9 mouse cellular contexts compared by ENCODE assay signal in genomic region chrX:57053993-57054385, GRCm38 (mm10). TPM values are rescaled to one million over a fixed set of nuclear protein-coding genes. Genes with fewer than 3 reads are reported as not detected.
DNase-seq lines count a peak whose midpoint lies in the region; ATAC-seq and TF ChIP-seq lines count a peak whose summit lies in the region.
"Had no signal": no experiment of that assay in that cellular context is flagged by ENCODE, and none has a peak within 500 bp of the region (broad histone marks: within the 10 kb centered on the region; RNA-seq: fewer than 3 reads in every experiment).

No protein-coding gene starts in this region.

- H3K36me3 ChIP-seq in heart, postnatal 0 days (replicated peaks; ENCODE audit: control insufficient read depth, insufficient read depth, low read length) = peaks cover 22% of the 10 kb centered on the region
- peaks cover 23% of the 10 kb centered on the region; the same call in 1 of the 2 replicates for H3K36me3 ChIP-seq in hindbrain, embryonic 14.5 days (replicated peaks; ENCODE audit: control insufficient read depth, insufficient read depth)
- peaks cover 11% of the 10 kb centered on the region; the same call in 1 of the 2 replicates for H3K36me3 ChIP-seq in midbrain, embryonic 14.5 days (ENCODE audit: control insufficient read depth, insufficient read depth, low read length)

- H3K27me3 ChIP-seq in heart, postnatal 0 days (ENCODE audit: control insufficient read depth, insufficient read depth, low read length) = no peaks in the 10 kb centered on the region
- H3K27me3 ChIP-seq in hindbrain, embryonic 14.5 days (ENCODE audit: control insufficient read depth, insufficient read depth, low read length) = no peaks in the 10 kb centered on the region
- no peaks in the 10 kb centered on the region for H3K27me3 ChIP-seq in midbrain, embryonic 14.5 days (ENCODE audit: control insufficient read depth, insufficient read depth, low read length)

- intact Hi-C loops in heart, postnatal 10 days (cut with DNase I) = loop anchor here (10.0 kb wide), 2 partner anchors 171 to 341 kb away; partner anchors contain the start of gene Rbmx

- peak overlapping the region; percentile 70 for H3K4me3 ChIP-seq in heart, postnatal 0 days (ENCODE audit: low read depth, low read length)
- peak overlapping the region; percentile 100 for H3K4me3 ChIP-seq in bone marrow, adult 2 months (replicated peaks; ENCODE audit: control insufficient read depth, low read depth, low read length)
- H3K4me3 ChIP-seq in hindbrain, embryonic 14.5 days (replicated peaks; ENCODE audit: low read length) = peak overlapping the region; percentile 54
- peak overlapping the region; percentile 51 for H3K4me3 ChIP-seq in midbrain, embryonic 14.5 days (replicated peaks; ENCODE audit: low read depth, low read length)

- no peak for TF ChIP-seq EP300 in heart, postnatal 0 days (IDR thresholded peaks at IDR 0.05; ENCODE audit: low read depth)

- H3K4me2 ChIP-seq in heart, postnatal 0 days (ENCODE audit: low read depth, low read length) = peak overlapping the region; percentile 69
- peak overlapping the region; percentile 54 for H3K4me2 ChIP-seq in hindbrain, embryonic 14.5 days (replicated peaks)
- H3K4me2 ChIP-seq in midbrain, embryonic 14.5 days (ENCODE audit: low read length) = peak overlapping the region; percentile 58

- H3K27ac ChIP-seq in heart, postnatal 0 days (ENCODE audit: low read depth) = peak overlapping the region; percentile 93; the same call in 1 of the 2 replicates
- H3K27ac ChIP-seq in bone marrow, adult 2 months (ENCODE audit: control insufficient read depth, insufficient read depth, low read depth, low read length, poor library complexity) = peak overlapping the region; percentile 33; the same call in 1 of the 2 replicates
- 0 out of 2 replicates have a peak overlapping the region, but pooled peaks have one; percentile 95 for H3K27ac ChIP-seq in hindbrain, embryonic 14.5 days
- H3K27ac ChIP-seq in midbrain, embryonic 14.5 days (replicated peaks; ENCODE audit: low read depth, low read length) = peak overlapping the region; percentile 97

- no peaks in the 10 kb centered on the region for H3K4me1 ChIP-seq in heart, postnatal 0 days (ENCODE audit: control insufficient read depth, insufficient read depth)
- H3K4me1 ChIP-seq in bone marrow, adult 2 months (ENCODE audit: control insufficient read depth, insufficient read depth, low read length) = peaks cover 2% of the 10 kb centered on the region
- H3K4me1 ChIP-seq in hindbrain, embryonic 14.5 days (replicated peaks; ENCODE audit: control insufficient read depth, insufficient read depth, low read length) = 0 out of 2 replicates have a peak, but pooled peaks cover 7% of the 10 kb centered on the region
- H3K4me1 ChIP-seq in midbrain, embryonic 14.5 days (ENCODE audit: control insufficient read depth, insufficient read depth, low read length) = peaks cover 5% of the 10 kb centered on the region; the same call in 1 of the 2 replicates

- H3K9me3 ChIP-seq in heart, postnatal 0 days (replicated peaks; ENCODE audit: control insufficient read depth, low read length) = no peaks in the 10 kb centered on the region
- no peaks in the 10 kb centered on the region for H3K9me3 ChIP-seq in hindbrain, embryonic 14.5 days (ENCODE audit: control insufficient read depth, low read length)
- no peaks in the 10 kb centered on the region for H3K9me3 ChIP-seq in midbrain, embryonic 14.5 days (ENCODE audit: control insufficient read depth, low read length)

- no peak for TF ChIP-seq POLR2A in bone marrow, adult 2 months (IDR thresholded peaks at IDR 0.05; ENCODE audit: borderline replicate concordance, control insufficient read depth, low read depth, low read length)

- 23% methylated on average over 11 of the region's 11 CpGs for WGBS in heart, postnatal 0 days
- 24% methylated on average over 11 of the region's 11 CpGs for WGBS in bone marrow, adult 2 months
- WGBS in hindbrain, embryonic 14.5 days = 12% methylated on average over 11 of the region's 11 CpGs
- WGBS in midbrain, embryonic 14.5 days = 29% methylated on average over 11 of the region's 11 CpGs

- TF ChIP-seq CTCF in heart, postnatal 0 days (IDR thresholded peaks at IDR 0.05; ENCODE audit: low read depth) = no peak
- TF ChIP-seq CTCF in bone marrow, adult 2 months (IDR thresholded peaks at IDR 0.05; ENCODE audit: control insufficient read depth, insufficient read depth, low read length) = no peak

- H3K9ac ChIP-seq in heart, postnatal 0 days (replicated peaks; ENCODE audit: low read depth, low read length) = peak overlapping the region; percentile 62
- H3K9ac ChIP-seq in hindbrain, embryonic 14.5 days = peak overlapping the region; percentile 55
- H3K9ac ChIP-seq in midbrain, embryonic 14.5 days (replicated peaks; ENCODE audit: low read length) = peak overlapping the region; percentile 59

- no peak for DNase-seq in heart, postnatal 0 days (ENCODE audit: low spot score)
- no peak for DNase-seq in heart, postnatal 10 days
- no peak for DNase-seq in hindbrain, embryonic 14.5 days (ENCODE audit: low spot score)
- DNase-seq in midbrain, embryonic 14.5 days = no peak
- DNase-seq in layer of hippocampus, postnatal 10 days (ENCODE audit: low spot score in 2 of 2) = no peak
- DNase-seq in left cerebral cortex, adult 8-10 months (ENCODE audit: low spot score in 2 of 2) = no peak
- no peak for DNase-seq in c-Kit-positive CD71-positive TER-119-positive erythroid progenitor cells, embryonic 14.5 days (ENCODE audit: low spot score)

- ATAC-seq in heart, postnatal 0 days (ENCODE audit: insufficient read depth, low read depth) = no peak
- peak; percentile 29; the same call in 1 of the 2 replicates for ATAC-seq in hindbrain, embryonic 14.5 days (ENCODE audit: low FRiP score)
- peak; percentile 26 for ATAC-seq in midbrain, embryonic 14.5 days (ENCODE audit: low FRiP score, low TSS enrichment)

RNA-seq across cellular contexts. Expression of gene Htatsf1, which starts 0.6 kb away (rescaled TPM):
- 30.4 and 43.7 TPM in 2 replicates for total RNA-seq in heart, postnatal 0 days (2014; rRNA removed; ENCODE audit: low replicate concordance)
- 60.4 and 61.1 TPM in 2 replicates for polyA plus RNA-seq in heart, postnatal 0 days (2015; fragmentation: Nextera tagmentation; extraction: Ambion mirVana)
- 10 to 100 TPM; 50.3 to 52.5 TPM for total RNA-seq in heart, postnatal 10 days (2021)
- 24.4 and 34.6 TPM in 2 replicates for polyA plus RNA-seq in bone marrow, adult 2 months (2011; ENCODE audit: insufficient read depth, insufficient read length, low replicate concordance, missing spikeins)
- polyA plus RNA-seq in hindbrain, embryonic 14.5 days (2014; fragmentation: Nextera tagmentation; extraction: Ambion mirVana) = 77.9 and 82.4 TPM in 2 replicates
- 77.6 and 89.3 TPM in 2 replicates for polyA plus RNA-seq in midbrain, embryonic 14.5 days (2014; fragmentation: Nextera tagmentation; extraction: Ambion mirVana)
- 10 to 100 TPM; 66.8 to 69.7 TPM for total RNA-seq in layer of hippocampus, postnatal 10 days (2021)
- total RNA-seq in left cerebral cortex, adult 8-10 months (2022) = 10 to 100 TPM; 53.2 to 59.9 (median 56.5) TPM

RNA-seq across cellular contexts. Expression of gene Brs3, which starts 11.1 kb away (rescaled TPM):
- total RNA-seq in heart, postnatal 0 days (2014; rRNA removed; ENCODE audit: low replicate concordance) = not detected in 2 replicates
- not detected in 2 replicates for polyA plus RNA-seq in heart, postnatal 0 days (2015; fragmentation: Nextera tagmentation; extraction: Ambion mirVana)
- total RNA-seq in heart, postnatal 10 days (2021) = not detected
- not detected in 2 replicates for polyA plus RNA-seq in bone marrow, adult 2 months (2011; ENCODE audit: insufficient read depth, insufficient read length, low replicate concordance, missing spikeins)
- polyA plus RNA-seq in hindbrain, embryonic 14.5 days (2014; fragmentation: Nextera tagmentation; extraction: Ambion mirVana) = 0.27 and 0.50 TPM in 2 replicates
- 0.08 TPM in 1 of 2 replicates, not detected in the other for polyA plus RNA-seq in midbrain, embryonic 14.5 days (2014; fragmentation: Nextera tagmentation; extraction: Ambion mirVana)
- total RNA-seq in layer of hippocampus, postnatal 10 days (2021) = 1 to 10 TPM; 1.0 TPM
- total RNA-seq in left cerebral cortex, adult 8-10 months (2022) = under 1 TPM in 1 of 4 experiments, not detected in 3; 0.39 TPM
- total RNA-seq: neutrophil, adult 5-6 weeks had no signal

RNA-seq across cellular contexts. Expression of gene Vgll1, which starts 33.9 kb away (rescaled TPM):
- total RNA-seq in heart, postnatal 0 days (2014; rRNA removed; ENCODE audit: low replicate concordance) = not detected in 2 replicates
- 0.07 TPM in 1 of 2 replicates, not detected in the other for polyA plus RNA-seq in heart, postnatal 0 days (2015; fragmentation: Nextera tagmentation; extraction: Ambion mirVana)
- not detected for total RNA-seq in heart, postnatal 10 days (2021)
- not detected in 2 replicates for polyA plus RNA-seq in bone marrow, adult 2 months (2011; ENCODE audit: insufficient read depth, insufficient read length, low replicate concordance, missing spikeins)
- not detected in 2 replicates for polyA plus RNA-seq in hindbrain, embryonic 14.5 days (2014; fragmentation: Nextera tagmentation; extraction: Ambion mirVana)
- not detected in 2 replicates for polyA plus RNA-seq in midbrain, embryonic 14.5 days (2014; fragmentation: Nextera tagmentation; extraction: Ambion mirVana)
- total RNA-seq in layer of hippocampus, postnatal 10 days (2021) = not detected
- total RNA-seq in left cerebral cortex, adult 8-10 months (2022) = not detected
- total RNA-seq: neutrophil, adult 5-6 weeks had no signal

Comparison
In these comparisons a context has a peak if more than half of its experiments do, and no peak if none do; other contexts are left out.
1. H3K27ac ChIP-seq: peak in every context shown above with its lines; median percentile 97 in midbrain, embryonic 14.5 days; 95 in hindbrain, embryonic 14.5 days; 93 in heart, postnatal 0 days; 33 in bone marrow, adult 2 months.